Mouse (Mus musculus): Measurements from ENCODE around the gene Olfr885. TPM values are rescaled to one million over a fixed set of nuclear protein-coding genes. Genes with fewer than 3 reads are reported as not detected.

The Olfr885 gene
- total RNA-seq (2017): not detected in 3 replicates

DNA sequence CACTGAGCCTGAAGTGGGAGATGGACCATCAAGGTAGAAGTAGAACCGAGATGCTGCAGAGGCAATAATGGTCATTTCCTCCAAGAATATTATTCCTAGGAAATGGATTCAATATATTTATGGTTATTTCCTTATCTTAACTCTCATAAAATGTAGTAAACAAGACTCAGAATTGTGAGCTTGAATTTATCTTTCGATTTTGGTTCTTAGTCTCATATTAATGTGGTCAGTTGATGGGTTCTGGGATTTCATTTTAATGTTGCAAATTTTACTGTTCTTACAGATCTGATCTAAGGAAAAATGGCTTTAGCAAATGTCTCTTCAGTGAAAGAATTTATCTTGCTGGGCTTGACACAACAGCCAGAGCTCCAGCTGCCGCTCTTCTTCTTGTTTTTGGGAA, at the start of gene Olfr885:
TSS of gene Olfr885 (plus strand) at position 301 of the 400 bp plus-strand sequence.
- ATAC-seq (replicated peaks; ENCODE audit: insufficient number of reproducible peaks, low FRiP score, low TSS enrichment, poor library complexity, severe bottlenecking): no peak

DNA sequence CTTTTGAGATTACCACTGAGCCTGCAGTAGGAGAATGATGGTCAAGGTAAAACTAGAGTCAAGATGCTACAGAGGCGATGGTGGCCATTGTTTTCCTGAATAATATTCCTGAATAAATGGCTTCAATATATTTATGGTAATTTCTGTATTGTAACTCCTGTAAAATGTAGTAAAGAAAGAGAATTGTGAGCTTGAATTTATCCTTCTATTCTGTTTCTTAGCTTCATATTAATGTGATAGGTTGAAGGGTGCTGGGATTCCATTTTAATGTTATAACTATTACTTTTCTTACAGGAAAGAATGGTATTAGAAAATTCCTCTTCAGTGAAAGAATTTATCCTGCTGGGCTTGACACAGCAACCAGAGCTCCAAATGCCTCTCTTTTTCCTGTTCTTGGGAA, 35.6 kb upstream of the Olfr885 start, which contains the start of gene Olfr883:
TSS of gene Olfr883 (plus strand) at position 301 of the 400 bp plus-strand sequence.
- no peak for ATAC-seq (replicated peaks; ENCODE audit: insufficient number of reproducible peaks, low FRiP score, low TSS enrichment, poor library complexity, severe bottlenecking)

- ATAC-seq (replicated peaks; ENCODE audit: insufficient number of reproducible peaks, low FRiP score, low TSS enrichment, poor library complexity, severe bottlenecking): no peak
These were observed 14.9 kb upstream of the Olfr885 start, which contains the start of gene Olfr884 for GRCm38 (mm10) chr9:38046255-38046654. Gene Olfr884, plus strand, starts transcription at chr9:38046555.

- no peak for ATAC-seq (replicated peaks; ENCODE audit: insufficient number of reproducible peaks, low FRiP score, low TSS enrichment, poor library complexity, severe bottlenecking)
These were observed 22.6 kb downstream of the Olfr885 start, which contains the start of gene Olfr887 for GRCm38 (mm10) chr9:38083772-38084171. Gene Olfr887, plus strand, starts transcription at chr9:38084072.

- no peak for ATAC-seq (replicated peaks; ENCODE audit: insufficient number of reproducible peaks, low FRiP score, low TSS enrichment, poor library complexity, severe bottlenecking)
These were observed 46.7 kb downstream of the Olfr885 start, which contains the start of gene Olfr888 for GRCm38 (mm10) chr9:38107828-38108227. Gene Olfr888, plus strand, starts transcription at chr9:38108128.

Other genes starting within 250 kb of the Olfr885 start
- not detected in 3 replicates for gene Olfr877, start 207.1 kb upstream of the Olfr885 start, total RNA-seq (2017)
- gene Olfr145, start 164.6 kb upstream of the Olfr885 start, total RNA-seq (2017): not detected in 3 replicates
- gene Olfr878, start 143.5 kb upstream of the Olfr885 start, total RNA-seq (2017): not detected in 3 replicates
- gene Olfr881, start 69.5 kb upstream of the Olfr885 start, total RNA-seq (2017): 0.38 TPM in 1 of 3 replicates, not detected in the others
- not detected in 3 replicates for gene Olfr883, start 35.5 kb upstream of the Olfr885 start, total RNA-seq (2017)
- not detected in 3 replicates for gene Olfr884, start 14.8 kb upstream of the Olfr885 start, total RNA-seq (2017)
- gene Olfr887, start 22.8 kb downstream of the Olfr885 start, total RNA-seq (2017): not detected in 3 replicates
- gene Olfr888, start 46.8 kb downstream of the Olfr885 start, total RNA-seq (2017): not detected in 3 replicates
- not detected in 3 replicates for gene Olfr889, start 53.9 kb downstream of the Olfr885 start, total RNA-seq (2017)
- gene Olfr890, start 81.2 kb downstream of the Olfr885 start, total RNA-seq (2017): not detected in 3 replicates
- not detected in 3 replicates for gene Olfr891, start 119.5 kb downstream of the Olfr885 start, total RNA-seq (2017)
- not detected in 3 replicates for gene Olfr893, start 147.0 kb downstream of the Olfr885 start, total RNA-seq (2017)
- gene Olfr894, start 156.7 kb downstream of the Olfr885 start, total RNA-seq (2017): not detected in 3 replicates
- gene Olfr143, start 191.5 kb downstream of the Olfr885 start, total RNA-seq (2017): not detected in 3 replicates
- not detected in 3 replicates for gene Olfr895, start 206.5 kb downstream of the Olfr885 start, total RNA-seq (2017)
- not detected in 3 replicates for gene Olfr896-ps1, start 229.8 kb downstream of the Olfr885 start, total RNA-seq (2017)

All from monocyte, adult 5-6 weeks (primary cell).